Mouse (Mus musculus) right cerebral cortex, adult 2 months (tissue): ENCODE measurements around the gene Cox14.

ENCODE experiments used
- DNase-seq, 2 experiments: peaks; one replicate each; pipeline ENCODE4 v3.0.0; 2021 to 2022; ENCODE audit warnings: low spot score in 2 of 2

The Cox14 gene

GRCm38 (mm10) chr15:99708176-99708575 is 17.2 kb upstream of the Cox14 start:
- DNase-seq, result no peak

- no peak for DNase-seq
Observed at GRCm38 (mm10) chr15:99710221-99711190, 14.9 kb upstream of the Cox14 start.

- no peak for DNase-seq
Observed at GRCm38 (mm10) chr15:99711491-99711890, 13.9 kb upstream of the Cox14 start.

- DNase-seq, result peak in 1 of 2 experiments; percentile 5
Observed at GRCm38 (mm10) chr15:99712666-99713559, 12.5 kb upstream of the Cox14 start.

GRCm38 (mm10) chr15:99713569-99713968 is 11.8 kb upstream of the Cox14 start:
- DNase-seq, result no peak

GRCm38 (mm10) chr15:99714206-99714605 is 11.2 kb upstream of the Cox14 start:
- DNase-seq, result peak in 1 of 2 experiments; percentile 11

- DNase-seq, result peak; percentile 91 to 95
Observed at GRCm38 (mm10) chr15:99714858-99715257, 10.6 kb upstream of the Cox14 start.

- peak; percentile 68 to 70 for DNase-seq
Observed at GRCm38 (mm10) chr15:99715361-99715865, 10.0 kb upstream of the Cox14 start.

- peak in 1 of 2 experiments; percentile 34 for DNase-seq
Observed at GRCm38 (mm10) chr15:99715982-99716746, 9.3 kb upstream of the Cox14 start.

GRCm38 (mm10) chr15:99716814-99717213 is 8.6 kb upstream of the Cox14 start:
- peak; percentile 60 to 66 for DNase-seq

- DNase-seq, result peak; percentile 66 to 68
Observed at GRCm38 (mm10) chr15:99717386-99718334, 7.8 kb upstream of the Cox14 start, which contains the start of gene Gpd1. Gene Gpd1, plus strand, starts transcription at chr15:99717515.

GRCm38 (mm10) chr15:99718461-99719021 is 6.9 kb upstream of the Cox14 start:
- peak in 1 of 2 experiments; percentile 5 for DNase-seq

GRCm38 (mm10) chr15:99719865-99720264 is 5.6 kb upstream of the Cox14 start:
- peak in 1 of 2 experiments; percentile 10 for DNase-seq

- DNase-seq, result peak in 1 of 2 experiments; percentile 7
Observed at GRCm38 (mm10) chr15:99721921-99722743, 3.3 kb upstream of the Cox14 start.

- DNase-seq, result peak in 1 of 2 experiments; percentile 13
Observed at GRCm38 (mm10) chr15:99723120-99723514, 2.3 kb upstream of the Cox14 start.

- peak; percentile 61 to 69 for DNase-seq
Observed at GRCm38 (mm10) chr15:99723515-99724291, 1.7 kb upstream of the Cox14 start.

GRCm38 (mm10) chr15:99724292-99725021 is 961 bp upstream of the Cox14 start:
- DNase-seq, result peak; percentile 62 to 74
